Mouse (Mus musculus): ENCODE measurements around the gene Tdp2. TPM values are rescaled to one million over a fixed set of nuclear protein-coding genes. Genes with fewer than 3 reads are reported as not detected.

Gene Tdp2
- polyA plus RNA-seq, 1 experiment from 2014 or later = 79.6 TPM

GRCm38 (mm10) chr13:24861084-24861483 lies 29.6 kb downstream of the Tdp2 start:
- no peak overlapping the region for H3K4me2 ChIP-seq
- no peaks in the 10 kb centered on the region for H3K36me3 ChIP-seq (ENCODE audit: control insufficient read depth, insufficient read depth, low read length)
- no peak for ATAC-seq (ENCODE audit: low FRiP score)
- H3K4me3 ChIP-seq (ENCODE audit: low read depth, low read length) = no peak overlapping the region
- WGBS = 81% methylated on average over 12 of the region's 12 CpGs
- H3K4me1 ChIP-seq (ENCODE audit: control insufficient read depth, insufficient read depth, low read length) = no peaks in the 10 kb centered on the region
- no peak for DNase-seq (ENCODE audit: low spot score, missing footprints)
- H3K27me3 ChIP-seq (ENCODE audit: control insufficient read depth, insufficient read depth, low read length) = no peaks in the 10 kb centered on the region
- H3K27ac ChIP-seq (ENCODE audit: low read depth, low read length) = no peak overlapping the region
- no peaks in the 10 kb centered on the region for H3K9me3 ChIP-seq (ENCODE audit: control insufficient read depth, low read length)
- no peak overlapping the region for H3K9ac ChIP-seq (ENCODE audit: low read length)

GRCm38 (mm10) chr13:24862021-24862420 lies 30.5 kb downstream of the Tdp2 start:
- no peak overlapping the region for H3K4me3 ChIP-seq (ENCODE audit: low read depth, low read length)
- no peak overlapping the region for H3K4me2 ChIP-seq
- H3K27me3 ChIP-seq (ENCODE audit: control insufficient read depth, insufficient read depth, low read length) = no peaks in the 10 kb centered on the region
- WGBS = 91% methylated on average over 7 of the region's 7 CpGs
- ATAC-seq (ENCODE audit: low FRiP score) = no peak
- no peaks in the 10 kb centered on the region for H3K4me1 ChIP-seq (ENCODE audit: control insufficient read depth, insufficient read depth, low read length)
- DNase-seq (ENCODE audit: low spot score, missing footprints) = no peak
- H3K27ac ChIP-seq (ENCODE audit: low read depth, low read length) = no peak overlapping the region
- no peaks in the 10 kb centered on the region for H3K9me3 ChIP-seq (ENCODE audit: control insufficient read depth, low read length)
- no peak overlapping the region for H3K9ac ChIP-seq (ENCODE audit: low read length)
- H3K36me3 ChIP-seq (ENCODE audit: control insufficient read depth, insufficient read depth, low read length) = no peaks in the 10 kb centered on the region

GRCm38 (mm10) chr13:24862520-24862919 lies 31.0 kb downstream of the Tdp2 start:
- Histone ChIP-seq H3K4me3 (ENCODE audit: low read depth, low read length) (no peak overlapping the region), H3K27ac (ENCODE audit: low read depth, low read length) (no peak overlapping the region), H3K9me3 (ENCODE audit: control insufficient read depth, low read length) (no peaks in the 10 kb centered on the region), H3K4me2 (no peak overlapping the region), H3K36me3 (ENCODE audit: control insufficient read depth, insufficient read depth, low read length) (no peaks in the 10 kb centered on the region), H3K9ac (ENCODE audit: low read length) (no peak overlapping the region), H3K27me3 (ENCODE audit: control insufficient read depth, insufficient read depth, low read length) (no peaks in the 10 kb centered on the region), H3K4me1 (ENCODE audit: control insufficient read depth, insufficient read depth, low read length) (no peaks in the 10 kb centered on the region)
- ATAC-seq (ENCODE audit: low FRiP score) (no peak), DNase-seq (ENCODE audit: low spot score, missing footprints) (no peak)
- WGBS = 61% methylated on average over 7 of the region's 7 CpGs

GRCm38 (mm10) chr13:24866430-24867402 lies 35.2 kb downstream of the Tdp2 start:
- DNase-seq (ENCODE audit: low spot score, missing footprints) (no peak), ATAC-seq (ENCODE audit: low FRiP score) (no peak)
- H3K4me2 ChIP-seq = no peak overlapping the region
- H3K27ac ChIP-seq (ENCODE audit: low read depth, low read length) = no peak overlapping the region
- H3K9ac ChIP-seq (ENCODE audit: low read length) = no peak overlapping the region
- H3K36me3 ChIP-seq (ENCODE audit: control insufficient read depth, insufficient read depth, low read length) = no peaks in the 10 kb centered on the region
- H3K9me3 ChIP-seq (ENCODE audit: control insufficient read depth, low read length) = no peaks in the 10 kb centered on the region
- 71% methylated on average over 9 of the region's 9 CpGs for WGBS
- H3K4me3 ChIP-seq (ENCODE audit: low read depth, low read length) = no peak overlapping the region
- no peaks in the 10 kb centered on the region for H3K4me1 ChIP-seq (ENCODE audit: control insufficient read depth, insufficient read depth, low read length)
- no peaks in the 10 kb centered on the region for H3K27me3 ChIP-seq (ENCODE audit: control insufficient read depth, insufficient read depth, low read length)

GRCm38 (mm10) chr13:24867789-24868188 lies 36.3 kb downstream of the Tdp2 start:
- DNase-seq (ENCODE audit: low spot score, missing footprints) (no peak), ATAC-seq (ENCODE audit: low FRiP score) (no peak)
- Histone ChIP-seq H3K27ac (ENCODE audit: low read depth, low read length) (no peak overlapping the region), H3K4me3 (ENCODE audit: low read depth, low read length) (no peak overlapping the region), H3K27me3 (ENCODE audit: control insufficient read depth, insufficient read depth, low read length) (no peaks in the 10 kb centered on the region), H3K4me2 (no peak overlapping the region), H3K9me3 (ENCODE audit: control insufficient read depth, low read length) (no peaks in the 10 kb centered on the region), H3K9ac (ENCODE audit: low read length) (no peak overlapping the region), H3K4me1 (ENCODE audit: control insufficient read depth, insufficient read depth, low read length) (no peaks in the 10 kb centered on the region), H3K36me3 (ENCODE audit: control insufficient read depth, insufficient read depth, low read length) (no peaks in the 10 kb centered on the region)
- WGBS = 92% methylated on average over 10 of the region's 10 CpGs

GRCm38 (mm10) chr13:24868233-24868632 lies 36.8 kb downstream of the Tdp2 start:
- no peak overlapping the region for H3K4me2 ChIP-seq
- ATAC-seq (ENCODE audit: low FRiP score) (no peak), DNase-seq (ENCODE audit: low spot score, missing footprints) (no peak)
- WGBS = 87% methylated on average over 7 of the region's 7 CpGs
- no peaks in the 10 kb centered on the region for H3K36me3 ChIP-seq (ENCODE audit: control insufficient read depth, insufficient read depth, low read length)
- no peaks in the 10 kb centered on the region for H3K4me1 ChIP-seq (ENCODE audit: control insufficient read depth, insufficient read depth, low read length)
- H3K4me3 ChIP-seq (ENCODE audit: low read depth, low read length) = no peak overlapping the region
- no peak overlapping the region for H3K9ac ChIP-seq (ENCODE audit: low read length)
- no peak overlapping the region for H3K27ac ChIP-seq (ENCODE audit: low read depth, low read length)
- H3K27me3 ChIP-seq (ENCODE audit: control insufficient read depth, insufficient read depth, low read length) = no peaks in the 10 kb centered on the region
- H3K9me3 ChIP-seq (ENCODE audit: control insufficient read depth, low read length) = no peaks in the 10 kb centered on the region

- Histone ChIP-seq H3K27ac (ENCODE audit: low read depth, low read length) (no peak overlapping the region), H3K4me3 (ENCODE audit: low read depth, low read length) (no peak overlapping the region), H3K4me1 (ENCODE audit: control insufficient read depth, insufficient read depth, low read length) (no peaks in the 10 kb centered on the region), H3K27me3 (ENCODE audit: control insufficient read depth, insufficient read depth, low read length) (no peaks in the 10 kb centered on the region), H3K9me3 (ENCODE audit: control insufficient read depth, low read length) (no peaks in the 10 kb centered on the region), H3K36me3 (ENCODE audit: control insufficient read depth, insufficient read depth, low read length) (no peaks in the 10 kb centered on the region), H3K4me2 (no peak overlapping the region), H3K9ac (ENCODE audit: low read length) (no peak overlapping the region)
- 87% methylated on average over 15 of the region's 15 CpGs for WGBS
- ATAC-seq (ENCODE audit: low FRiP score) = no peak
- no peak for DNase-seq (ENCODE audit: low spot score, missing footprints)
Observed at GRCm38 (mm10) chr13:24879359-24880040, 48.0 kb downstream of the Tdp2 start.

- 91% methylated on average over 6 of the region's 6 CpGs for WGBS
- Histone ChIP-seq H3K4me1 (ENCODE audit: control insufficient read depth, insufficient read depth, low read length) (no peaks in the 10 kb centered on the region), H3K9me3 (ENCODE audit: control insufficient read depth, low read length) (no peaks in the 10 kb centered on the region), H3K9ac (ENCODE audit: low read length) (no peak overlapping the region), H3K27ac (ENCODE audit: low read depth, low read length) (no peak overlapping the region), H3K27me3 (ENCODE audit: control insufficient read depth, insufficient read depth, low read length) (no peaks in the 10 kb centered on the region), H3K36me3 (ENCODE audit: control insufficient read depth, insufficient read depth, low read length) (no peaks in the 10 kb centered on the region), H3K4me2 (no peak overlapping the region), H3K4me3 (ENCODE audit: low read depth, low read length) (no peak overlapping the region)
- DNase-seq (ENCODE audit: low spot score, missing footprints) (no peak), ATAC-seq (ENCODE audit: low FRiP score) (no peak)
Observed at GRCm38 (mm10) chr13:24880208-24880607, 48.7 kb downstream of the Tdp2 start.

GRCm38 (mm10) chr13:24880704-24881103 lies 49.2 kb downstream of the Tdp2 start:
- no peak for DNase-seq (ENCODE audit: low spot score, missing footprints)

More at GRCm38 (mm10) chr13:24880704-24881103, 49.2 kb downstream of the Tdp2 start:
- Histone ChIP-seq H3K27me3 (ENCODE audit: control insufficient read depth, insufficient read depth, low read length) (no peaks in the 10 kb centered on the region), H3K4me1 (ENCODE audit: control insufficient read depth, insufficient read depth, low read length) (no peaks in the 10 kb centered on the region), H3K9ac (ENCODE audit: low read length) (no peak overlapping the region), H3K36me3 (ENCODE audit: control insufficient read depth, insufficient read depth, low read length) (no peaks in the 10 kb centered on the region), H3K4me3 (ENCODE audit: low read depth, low read length) (no peak overlapping the region), H3K4me2 (no peak overlapping the region), H3K9me3 (ENCODE audit: control insufficient read depth, low read length) (no peaks in the 10 kb centered on the region), H3K27ac (ENCODE audit: low read depth, low read length) (no peak overlapping the region)
- no peak for ATAC-seq (ENCODE audit: low FRiP score)
- 91% methylated on average over 5 of the region's 5 CpGs for WGBS
